Mouse (Mus musculus) B cell, adult 2 months (primary cell): ENCODE measurements around the gene Rnf115.

ENCODE experiments used
- DNase-seq, 2 experiments: peaks; one replicate each; pipeline ENCODE4 v3.0.0; 2022

The Rnf115 gene

DNA sequence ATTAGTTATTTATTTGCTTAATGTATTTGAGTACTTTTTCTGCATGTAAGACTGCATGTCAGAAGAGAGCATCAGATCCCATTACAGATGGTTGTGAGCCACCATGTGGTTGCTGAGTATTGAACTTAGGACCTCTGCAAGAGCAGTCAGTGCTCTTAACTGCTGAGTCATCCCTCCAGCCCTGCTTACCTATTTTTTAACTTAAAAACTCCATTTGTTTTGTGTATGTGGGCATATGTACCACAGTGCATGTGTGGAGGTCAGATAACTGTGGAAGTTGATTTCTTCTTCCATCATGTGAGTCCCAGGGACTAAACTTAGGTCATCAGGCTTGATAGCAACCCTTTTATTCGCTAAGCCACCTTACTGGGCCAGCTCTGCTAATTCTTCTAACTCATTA is 60.3 kb downstream of the Rnf115 start:
- DNase-seq, result no peak

DNA sequence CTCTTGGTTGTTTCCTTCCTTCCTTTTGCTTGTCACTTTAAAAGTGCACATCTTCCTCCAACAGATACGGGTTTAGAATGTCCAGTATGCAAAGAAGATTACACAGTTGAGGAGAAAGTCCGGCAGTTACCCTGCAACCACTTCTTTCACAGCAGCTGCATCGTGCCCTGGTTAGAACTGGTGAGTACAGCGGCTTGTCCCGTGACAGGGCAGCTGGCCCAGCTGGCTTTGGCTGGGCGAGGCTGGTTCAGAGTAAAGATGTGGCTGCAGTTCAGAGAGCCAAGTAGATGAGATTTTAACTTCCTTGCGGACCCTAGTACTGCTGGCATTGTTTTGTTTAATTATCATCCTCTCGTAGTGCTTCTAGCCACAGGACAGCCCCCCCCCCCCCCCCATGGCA is 61.0 kb downstream of the Rnf115 start:
- DNase-seq, result no peak

DNA sequence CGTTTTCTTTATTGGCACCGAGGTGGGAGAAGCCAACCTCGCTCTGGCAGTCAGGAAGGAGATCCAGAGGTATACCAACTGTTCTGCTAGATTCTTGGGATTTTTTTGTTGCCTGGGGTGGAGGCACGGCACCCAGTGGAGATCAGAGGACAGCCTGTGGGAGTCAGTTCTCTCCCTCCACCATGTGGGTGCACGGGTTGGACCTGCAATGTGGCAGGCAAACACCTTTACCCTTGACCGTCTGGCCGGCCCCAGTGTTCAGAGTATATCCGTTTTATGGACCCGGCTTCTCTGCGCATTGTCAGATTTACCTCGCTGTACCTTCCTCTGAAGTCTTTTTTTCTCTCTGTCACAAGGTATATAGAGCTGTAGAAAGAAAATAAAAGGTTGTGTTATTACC is 72.8 kb downstream of the Rnf115 start:
- DNase-seq, result no peak

DNA sequence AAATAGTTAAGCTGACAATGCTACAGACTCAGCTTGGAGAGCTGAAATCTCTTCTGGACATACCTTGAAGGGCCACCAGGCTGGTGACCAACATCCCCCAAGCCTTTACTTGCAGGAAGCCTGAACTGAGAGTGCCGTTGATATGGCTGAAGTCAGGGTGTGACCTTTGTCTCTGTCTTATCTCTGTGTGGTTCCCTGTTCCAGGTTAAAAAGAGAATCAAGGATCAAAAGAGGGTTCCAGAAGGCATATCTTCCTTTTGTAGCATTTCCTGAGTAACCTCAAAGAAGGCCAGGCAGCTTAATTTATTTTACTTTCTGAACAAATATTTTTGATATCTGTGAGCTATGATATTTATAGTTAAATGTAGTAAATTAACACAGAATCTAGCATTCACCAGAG is 74.8 kb downstream of the Rnf115 start:
- DNase-seq, result no peak

DNA sequence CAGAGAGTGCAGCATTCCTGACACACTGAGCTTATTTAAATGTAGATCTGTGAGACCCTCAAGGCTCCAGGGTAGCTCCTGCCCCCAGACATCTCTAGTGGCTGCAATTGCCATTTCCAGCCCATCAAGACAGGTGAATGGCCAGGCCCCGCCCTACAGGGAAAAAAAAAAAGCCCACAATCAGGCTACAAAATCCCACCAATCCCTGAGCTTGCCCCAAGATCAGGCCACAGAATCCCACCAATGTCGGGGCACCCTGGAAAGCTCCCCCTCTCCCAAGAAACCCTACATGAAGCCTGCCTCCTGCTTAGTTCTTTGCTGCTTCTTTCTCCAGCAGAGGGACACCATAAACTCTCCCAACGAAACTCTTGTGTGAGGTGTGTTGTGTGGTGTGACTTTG is 80.7 kb downstream of the Rnf115 start:
- no peak for DNase-seq

DNA sequence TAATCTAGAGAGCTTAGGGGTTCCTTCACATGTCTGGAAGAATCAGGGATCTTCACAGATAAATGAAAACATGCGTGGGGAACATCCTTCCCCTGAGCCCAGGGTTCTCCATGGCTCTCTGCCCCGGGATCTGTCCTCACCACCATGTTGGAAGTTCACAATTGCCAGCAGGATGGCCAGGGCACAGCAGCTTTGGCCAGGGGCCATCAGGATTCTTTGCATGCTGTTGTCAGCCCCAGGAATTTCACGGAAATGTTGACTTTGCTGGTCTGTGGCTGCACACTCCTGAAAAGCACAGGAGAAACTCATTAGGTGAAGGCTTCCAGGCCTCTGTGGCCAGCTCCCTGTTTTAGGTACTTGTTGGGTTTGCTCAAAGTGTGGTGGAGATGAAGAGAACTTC is 81.2 kb downstream of the Rnf115 start:
- DNase-seq, result no peak

DNA sequence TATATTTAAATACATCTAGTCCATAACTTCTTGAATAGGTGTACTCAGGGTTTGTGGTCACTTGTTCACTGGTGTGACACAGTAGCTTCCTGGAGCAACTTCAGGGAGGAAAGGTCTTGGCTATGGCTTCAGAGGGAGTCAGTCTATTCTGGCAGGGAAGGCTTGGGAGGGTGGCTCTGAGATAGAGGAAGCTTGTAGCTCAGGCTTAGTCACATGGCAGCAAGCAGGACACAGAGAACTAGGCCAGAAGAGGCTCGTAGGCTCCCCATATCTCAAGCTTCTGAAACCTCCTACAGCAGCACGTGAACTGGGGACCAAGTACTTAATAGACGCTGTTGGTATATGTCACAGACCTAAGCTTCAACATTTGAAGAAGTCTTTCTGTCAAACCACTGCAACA is 83.8 kb downstream of the Rnf115 start:
- no peak for DNase-seq

DNA sequence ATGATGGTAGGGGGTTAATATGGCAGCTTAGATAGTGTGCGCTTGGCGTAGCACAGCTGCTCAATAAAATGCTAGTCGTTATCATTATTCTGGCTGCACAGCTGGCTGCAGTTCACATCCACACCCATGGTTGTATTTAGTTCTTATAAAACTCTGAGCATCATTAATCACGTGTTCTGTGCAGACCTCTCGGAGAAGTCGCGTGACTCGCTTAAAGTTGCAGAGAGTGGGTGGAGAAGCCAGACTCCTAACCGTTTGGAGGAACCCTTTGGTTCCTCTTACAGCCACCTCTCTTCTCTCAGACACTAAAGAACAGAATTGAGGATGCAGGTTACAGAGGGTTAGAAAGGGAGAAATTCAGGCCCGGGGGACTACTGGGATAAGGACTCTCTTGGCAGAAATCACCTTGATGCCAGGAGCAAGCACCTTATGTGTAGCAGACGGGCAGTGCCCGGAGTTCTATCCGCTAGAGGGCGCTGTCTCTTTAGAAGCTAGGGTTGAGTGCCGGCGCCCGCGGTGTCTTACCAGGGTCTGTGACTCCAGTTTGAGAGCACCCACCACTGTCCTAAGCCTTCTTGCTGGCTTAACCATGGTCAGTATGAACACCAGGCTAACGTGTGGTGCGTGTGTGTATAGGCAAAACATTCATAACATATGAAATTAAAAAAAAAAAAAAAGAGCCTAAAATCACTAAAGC is 85.1 kb downstream of the Rnf115 start:
- DNase-seq, result peak; percentile 86 to 87

DNA sequence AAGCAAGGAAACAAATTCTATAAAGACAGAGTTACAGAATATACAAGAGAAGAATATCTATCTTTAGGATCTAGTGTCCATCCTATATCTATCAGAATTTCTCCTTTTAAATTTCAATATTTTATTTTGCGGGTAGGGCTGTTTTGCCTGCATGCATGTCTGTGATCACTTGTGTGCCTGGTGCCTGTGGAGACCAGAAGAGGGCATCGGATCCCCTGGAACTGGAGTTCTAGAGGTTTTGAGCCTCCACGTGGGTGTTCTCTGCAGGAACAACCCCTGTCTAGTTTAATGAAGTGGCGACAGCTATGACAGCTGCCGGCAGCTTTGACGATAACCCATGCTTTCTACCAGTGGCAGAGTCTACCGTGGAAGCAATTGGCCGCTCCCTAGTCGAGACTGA is 85.6 kb downstream of the Rnf115 start:
- peak in 1 of 2 experiments; percentile 14 for DNase-seq

DNA sequence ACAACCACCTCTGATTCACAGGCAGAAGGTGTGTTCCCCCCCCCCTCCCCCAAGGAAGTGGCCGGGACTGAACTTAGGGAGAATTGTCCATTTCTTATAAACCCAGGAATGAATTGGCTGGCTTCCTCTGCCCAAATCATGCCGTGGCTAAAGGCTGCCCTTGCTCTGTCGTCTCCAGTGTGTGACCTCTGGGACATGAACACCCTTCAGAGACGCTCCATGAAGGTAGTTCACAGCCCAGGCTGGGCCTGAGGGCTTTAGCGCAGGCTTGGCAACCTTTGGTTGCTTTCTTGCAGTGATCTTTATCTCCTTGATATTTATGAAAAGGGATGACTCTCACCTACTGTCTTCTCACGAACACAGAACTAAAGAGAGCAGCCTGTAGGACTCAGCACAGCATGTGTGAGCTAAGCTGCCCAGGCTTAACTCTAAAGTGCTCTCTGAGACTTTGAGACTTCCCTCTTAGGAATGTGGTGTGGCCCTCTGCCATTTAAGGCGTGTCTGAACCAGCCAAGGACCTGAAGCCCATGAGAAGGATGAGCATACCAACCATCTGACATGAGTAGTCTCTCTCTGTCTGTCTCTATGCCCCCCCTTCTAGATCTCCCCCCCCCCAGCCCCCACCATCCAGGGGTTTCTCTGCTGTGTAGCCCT is 86.3 kb downstream of the Rnf115 start:
- no peak for DNase-seq

DNA sequence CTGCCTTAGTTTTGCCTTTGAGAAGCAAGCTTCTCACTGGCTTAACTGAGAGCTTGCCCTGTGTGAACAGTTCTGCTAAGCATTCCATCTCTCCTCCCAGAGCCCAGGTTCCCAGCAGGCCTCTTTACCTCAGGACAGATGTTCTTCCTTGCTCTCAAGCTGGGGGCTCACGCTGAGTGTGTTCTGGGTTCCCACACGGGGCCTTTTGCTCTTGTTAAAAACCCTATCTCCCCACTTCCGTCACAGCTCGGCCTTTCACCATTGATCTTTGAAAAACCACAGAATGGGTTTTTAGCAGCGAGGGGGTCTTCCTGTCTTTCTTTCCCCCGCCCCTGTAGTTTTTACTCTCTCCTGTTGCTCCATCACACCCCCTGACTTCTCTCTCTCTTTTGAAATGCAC is 86.9 kb downstream of the Rnf115 start:
- DNase-seq, result no peak

DNA sequence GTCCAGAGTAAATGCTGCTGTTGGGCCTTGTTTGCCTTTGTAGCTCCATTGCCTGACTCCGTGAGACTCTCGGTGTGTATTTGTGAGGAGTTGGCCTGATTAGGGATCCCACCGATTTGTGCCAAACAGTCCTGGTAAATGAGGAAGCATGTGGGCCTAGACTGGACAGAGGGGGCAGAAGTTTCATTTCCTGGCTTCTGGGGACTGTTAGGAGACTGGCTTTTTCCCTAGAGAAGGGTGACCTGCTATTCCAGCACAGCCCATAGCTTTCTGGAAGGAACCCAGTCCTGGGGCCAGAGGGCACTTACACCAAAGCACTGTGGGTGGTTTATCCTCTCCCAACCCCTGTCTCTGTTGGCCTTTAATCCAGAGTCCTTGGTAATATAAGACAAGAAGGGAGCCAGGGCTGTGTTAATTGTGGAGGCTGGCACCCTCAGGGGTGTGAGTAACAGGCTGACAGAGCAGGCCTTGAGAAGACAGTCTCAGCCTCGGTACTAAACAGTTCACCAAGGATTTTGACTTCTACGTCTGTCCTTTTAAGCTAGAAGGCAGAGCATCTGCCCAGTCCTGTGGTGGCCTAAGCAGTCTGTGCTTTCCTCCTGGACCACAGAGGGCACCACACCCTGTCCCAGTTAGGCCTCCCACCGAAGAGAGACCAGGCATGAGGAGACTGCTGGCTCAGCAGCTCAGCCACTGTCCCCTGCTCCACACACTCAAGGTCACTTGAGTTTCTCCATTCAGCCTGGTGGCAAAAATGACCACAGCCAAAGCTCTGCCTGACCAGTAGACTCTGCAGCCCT is 92.9 kb downstream of the Rnf115 start:
- no peak for DNase-seq

DNA sequence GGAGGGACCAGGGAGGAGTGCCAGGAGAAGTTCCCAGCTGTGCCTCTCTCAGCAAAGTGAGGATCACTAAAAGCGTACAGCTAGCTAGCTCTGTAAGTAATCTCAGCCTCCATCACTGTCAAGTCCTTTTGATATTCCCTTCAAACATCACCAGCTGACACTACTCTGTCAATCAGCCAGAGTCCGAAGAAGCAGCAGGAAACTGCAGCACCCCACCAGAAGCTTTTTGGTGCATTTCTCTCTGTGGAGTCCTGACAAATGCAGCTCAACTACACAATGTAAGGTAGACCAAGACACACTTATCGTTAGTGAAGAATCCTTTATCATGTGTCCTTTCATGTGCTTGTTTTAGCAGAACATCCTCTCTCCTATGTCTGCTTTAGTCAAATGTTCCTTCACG is 94.1 kb downstream of the Rnf115 start:
- no peak for DNase-seq

DNA sequence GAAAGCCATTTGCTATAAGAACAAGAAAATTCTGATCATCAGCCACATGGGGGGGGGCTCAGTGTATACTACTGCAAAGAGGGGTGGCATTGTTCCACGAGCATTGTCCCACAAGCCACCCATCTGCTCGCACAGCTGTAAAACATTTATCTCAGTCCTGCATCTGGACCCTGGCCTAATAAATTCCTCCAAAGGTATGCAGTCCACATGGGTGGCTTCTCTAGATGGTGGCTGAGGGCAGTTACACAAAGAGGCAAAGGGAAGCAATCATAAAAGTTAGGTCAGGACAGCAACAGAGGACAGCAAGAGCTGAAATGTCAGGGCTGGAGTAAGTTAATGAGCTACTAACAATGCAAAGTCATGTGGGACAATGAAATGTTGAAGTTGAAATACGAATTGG is 96.2 kb downstream of the Rnf115 start:
- no peak for DNase-seq

DNA sequence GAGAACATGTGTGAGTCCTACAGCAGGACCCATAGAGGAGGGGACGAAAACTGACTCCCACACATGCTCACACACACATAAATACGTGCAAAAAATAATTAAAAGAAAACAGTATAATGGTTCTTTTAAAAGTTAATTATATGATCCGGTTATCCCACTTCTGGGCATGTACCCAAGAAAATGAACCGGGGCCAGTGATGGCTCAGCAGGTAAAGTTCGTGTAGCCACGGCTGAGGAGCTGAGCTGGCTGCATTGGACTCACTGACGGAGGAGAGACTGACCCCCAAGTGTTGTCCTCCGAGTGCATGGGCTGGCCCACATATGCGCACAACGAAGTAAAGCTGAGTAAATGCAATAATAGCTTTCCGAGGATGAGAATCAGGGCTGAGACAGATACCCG is 97.2 kb downstream of the Rnf115 start:
- DNase-seq, result no peak

DNA sequence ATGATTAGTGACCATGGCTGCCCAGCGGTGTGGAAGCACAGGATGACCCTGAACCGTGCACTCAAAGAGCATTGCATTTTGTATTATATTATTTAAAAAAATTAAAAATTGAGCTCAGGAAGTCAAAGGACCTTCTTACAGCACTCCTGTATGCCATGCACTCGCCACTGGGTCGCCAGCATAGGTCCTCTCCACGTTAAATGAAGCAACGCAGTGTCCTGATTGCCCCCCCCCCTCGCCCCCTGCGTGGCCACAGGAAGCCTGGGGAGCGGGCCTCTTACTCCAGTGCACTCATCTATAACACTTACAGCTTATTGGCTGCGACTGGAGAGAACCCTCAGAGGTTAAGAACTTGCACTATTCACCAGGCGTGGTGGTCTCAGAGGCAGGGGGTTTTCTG is 97.8 kb downstream of the Rnf115 start:
- DNase-seq, result no peak

DNA sequence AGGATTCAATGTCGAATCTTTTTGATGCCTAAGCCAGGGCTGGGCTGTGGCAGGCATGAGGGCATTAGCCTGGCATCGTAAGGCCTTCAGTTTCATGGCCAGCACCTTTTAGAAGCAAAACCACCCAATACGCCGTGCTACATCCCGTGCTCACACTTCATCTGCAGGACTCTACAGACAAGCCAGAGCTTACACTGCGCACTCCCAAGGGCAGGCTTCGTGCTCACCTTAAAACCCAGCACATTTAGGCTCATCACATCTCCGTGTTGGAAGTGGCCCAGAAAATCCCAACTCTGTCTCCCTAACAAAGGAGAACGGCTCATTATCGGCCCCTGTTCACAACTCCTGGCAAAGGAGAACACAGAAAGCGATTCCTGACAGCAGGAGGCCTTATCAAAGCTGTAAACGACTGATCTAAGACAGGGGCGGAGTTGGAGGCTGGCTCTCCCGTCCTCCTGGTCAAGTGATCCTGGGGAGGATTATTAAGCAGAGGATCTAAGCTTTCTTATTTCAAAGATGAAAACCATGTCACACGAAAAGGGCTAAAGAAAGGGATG is 100.9 kb downstream of the Rnf115 start:
- DNase-seq, result no peak

DNA sequence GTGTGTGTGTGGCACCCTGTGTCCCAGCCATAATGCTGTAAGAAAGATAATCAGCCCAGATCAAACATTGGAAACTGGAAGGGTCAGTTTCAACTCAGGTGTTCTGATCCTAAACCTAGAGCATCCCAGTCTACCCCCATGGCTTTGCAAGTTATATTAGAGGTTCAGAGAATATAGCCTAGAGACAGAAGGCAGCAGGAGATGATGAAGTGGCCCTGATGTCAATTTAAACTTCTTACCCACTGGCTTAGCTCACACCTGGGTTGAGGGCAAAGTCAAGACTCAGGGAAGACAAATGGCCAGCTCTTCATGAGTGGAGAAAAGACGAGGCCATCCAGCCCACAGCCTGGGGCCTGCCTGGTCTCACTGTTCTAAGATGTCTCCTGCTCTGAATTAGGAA is 101.5 kb downstream of the Rnf115 start, which contains the start of the genes Pdzk1 and Cd160:
Gene Pdzk1, plus strand, starts transcription at position 301 of the 400 bp plus-strand sequence.
Gene Cd160, minus strand, starts transcription at position 368 of the 400 bp plus-strand sequence.
- DNase-seq, result no peak

DNA sequence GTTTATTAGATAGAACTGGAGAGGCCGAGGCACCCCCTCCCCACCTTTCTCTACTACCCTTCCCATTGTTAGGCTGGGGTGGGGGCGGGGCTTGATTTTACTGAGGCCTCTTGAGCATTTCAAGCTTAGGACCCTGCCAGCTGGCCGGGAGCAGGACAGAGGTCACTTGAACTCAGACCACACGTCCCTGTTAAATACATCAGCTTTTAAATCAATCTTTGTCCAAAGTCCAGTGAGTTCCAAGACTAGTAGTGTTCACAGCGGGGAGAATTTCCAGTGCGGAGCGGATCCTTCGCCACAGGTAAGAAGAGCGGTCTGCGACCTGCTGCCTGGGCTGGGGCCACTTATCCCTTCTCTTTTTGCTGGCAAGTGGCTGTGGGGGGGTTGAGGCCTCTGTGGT is 102.4 kb downstream of the Rnf115 start:
- DNase-seq, result no peak

DNA sequence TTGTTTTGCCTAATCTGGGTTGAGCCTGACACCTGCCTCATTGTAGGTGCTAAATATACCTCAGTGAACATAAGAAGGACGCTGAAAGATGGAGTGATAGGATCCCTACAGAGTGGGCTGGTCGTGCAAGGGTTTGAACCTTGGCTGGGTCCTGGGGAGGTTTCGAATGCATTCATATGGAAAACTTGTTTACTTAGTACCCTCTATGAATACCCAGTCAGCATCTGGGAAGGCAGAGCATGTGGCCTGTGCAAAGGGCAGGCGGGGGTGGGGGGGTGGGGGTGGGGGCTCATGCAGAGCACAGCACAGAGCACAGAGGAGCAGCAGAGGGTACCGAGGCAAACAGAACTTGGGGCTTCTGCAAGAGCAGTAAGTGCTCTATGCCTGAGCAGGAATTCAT is 105.5 kb downstream of the Rnf115 start:
- no peak for DNase-seq

DNA sequence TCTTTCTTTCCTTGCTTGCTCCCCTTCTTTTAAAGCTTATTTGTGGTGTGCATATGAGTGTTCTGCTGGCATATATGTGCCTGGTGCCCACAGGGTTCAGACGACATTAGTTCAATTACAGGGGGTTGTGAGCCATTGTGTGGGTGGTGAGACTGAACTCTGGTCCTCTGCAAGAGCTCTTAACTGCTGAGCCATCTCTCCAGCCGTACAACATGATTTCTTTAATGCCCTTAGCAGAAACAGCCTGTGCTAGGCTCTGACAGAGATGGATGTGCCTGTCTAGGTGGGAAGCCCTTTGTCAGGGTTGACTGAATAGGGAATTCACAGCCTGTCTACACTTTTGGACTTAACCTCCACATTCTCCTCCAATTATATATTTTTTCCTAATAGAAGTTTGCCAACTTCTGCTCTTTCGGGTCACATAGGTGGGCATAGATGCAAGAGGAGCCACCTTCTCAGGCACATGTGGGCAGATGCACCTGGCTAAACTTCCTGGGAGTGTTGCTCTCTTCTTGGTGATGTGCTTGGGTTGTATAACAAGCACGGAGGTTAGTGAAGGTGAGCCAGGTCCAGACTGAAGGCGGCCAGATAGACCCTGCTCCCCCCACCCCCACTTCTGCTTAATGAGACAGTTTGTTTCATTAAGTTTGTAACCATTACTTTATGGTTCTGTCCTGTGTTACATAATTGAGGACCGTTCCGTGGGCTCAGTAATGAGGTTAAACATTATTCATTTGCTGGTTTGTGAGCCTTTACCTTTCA is 107.3 kb downstream of the Rnf115 start:
- no peak for DNase-seq

DNA sequence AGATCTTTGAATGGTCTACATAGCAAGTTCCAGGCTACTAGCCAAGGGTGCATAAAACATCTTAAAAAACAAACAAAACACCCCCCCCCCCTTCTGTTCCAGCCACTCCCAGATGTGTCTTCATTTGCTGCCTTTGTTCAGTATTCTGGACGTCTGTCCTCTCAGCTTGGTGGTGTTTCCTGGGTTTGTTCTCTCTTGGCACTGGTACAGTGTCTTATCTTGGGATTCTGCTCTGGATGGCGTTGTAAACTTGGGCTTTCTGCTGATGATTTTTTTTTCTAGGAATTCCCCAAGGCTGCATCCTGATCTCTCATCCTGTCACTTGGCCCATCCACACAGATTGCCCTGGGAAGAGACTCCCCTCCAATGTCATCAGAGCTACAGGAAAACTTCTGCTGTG is 109.0 kb downstream of the Rnf115 start:
- DNase-seq, result no peak
